Mouse (Mus musculus): ENCODE data around the gene Chmp1a.

- TF ChIP-seq CTCF (IDR thresholded peaks at IDR 0.05; ENCODE audit: low read depth) = no peak
- TF ChIP-seq EP300 (IDR thresholded peaks at IDR 0.05; ENCODE audit: low read depth) = peak; percentile 60; the same call in 1 of the 2 replicates
Measured at GRCm38 (mm10) chr8:123215430-123215829, 2.9 kb upstream of the Chmp1a start.
